Mouse (Mus musculus) skeletal muscle tissue, postnatal 0 days (tissue): ENCODE results near the gene Cyld. TPM values are rescaled to one million over a fixed set of nuclear protein-coding genes. Genes with fewer than 3 reads are reported as not detected.

Source experiments
- polyA plus RNA-seq: library from polyadenylated mRNA; unstranded; fragments of >200 nt; fragmentation: Nextera tagmentation; extraction: Ambion mirVana; gene quantifications from 2 replicates; pipeline ENCODE4 v1.2.1, GENCODE M21; 2015

Gene Cyld
- polyA plus RNA-seq, result 7.6 and 7.7 TPM in 2 replicates

DNA sequence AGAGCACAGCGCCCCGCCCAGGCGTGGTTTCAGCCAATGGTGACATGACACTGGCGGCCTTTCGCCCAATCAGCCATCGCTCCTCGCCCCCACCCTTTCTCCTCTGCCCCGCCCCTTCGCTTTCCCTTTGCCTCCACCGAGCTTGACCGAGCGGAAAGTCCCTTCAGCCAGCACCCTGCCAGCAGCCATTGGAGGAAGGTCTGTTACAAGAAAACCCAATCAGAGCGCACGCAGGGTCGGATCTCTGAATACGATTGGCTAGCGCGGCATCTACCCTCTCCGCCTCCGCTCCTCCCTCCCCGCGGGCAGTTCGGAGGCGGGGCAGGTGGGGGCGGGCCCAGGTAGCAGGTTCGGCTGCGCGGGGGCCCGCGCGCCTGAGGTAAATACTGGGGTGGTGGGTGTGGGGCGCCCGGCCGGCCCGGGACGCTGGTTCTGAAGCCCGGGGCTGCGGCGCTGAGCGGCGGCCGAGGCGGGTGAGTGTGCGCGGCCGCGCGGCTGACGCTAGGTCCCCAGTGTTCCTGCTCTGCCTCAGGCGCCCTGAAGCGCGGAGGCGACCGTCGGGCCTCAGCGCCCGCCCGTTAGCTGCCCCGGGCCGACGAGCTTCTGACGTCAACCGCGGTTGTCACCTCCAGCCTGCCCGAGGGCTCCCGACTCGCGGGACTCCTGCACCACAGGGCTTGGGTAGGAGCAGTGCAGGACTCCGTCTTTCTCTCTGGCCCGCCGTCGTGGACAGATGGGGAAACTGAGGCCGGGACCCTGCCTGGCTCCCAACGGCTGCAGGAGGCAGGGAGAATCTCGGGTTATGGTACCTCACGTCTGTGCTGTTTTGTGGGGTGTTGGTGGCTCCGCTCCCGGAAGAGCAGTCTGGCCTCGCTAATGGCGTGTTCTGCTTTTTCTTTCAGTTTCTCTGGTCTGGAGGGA lies at the start of gene Cyld:
Cyld (plus strand) TSS at position 308 of the 921 bp plus-strand sequence.

Other genes starting within 250 kb of the Cyld start
- 10.5 and 11.9 TPM in 2 replicates for gene Nkd1, start 175.7 kb upstream of the Cyld start, polyA plus RNA-seq
- gene Snx20, start 60.9 kb upstream of the Cyld start, polyA plus RNA-seq, result 2.0 and 3.6 TPM in 2 replicates
- 0.23 and 0.24 TPM in 2 replicates for gene Nod2, start 49.7 kb upstream of the Cyld start, polyA plus RNA-seq